Mouse (Mus musculus): ENCODE measurements at regions not wholly inside any gene's neighbourhood (a gene's known extent, or its start where the extent isn't known, plus 50 kb on each side); places are given as distances from the start of the nearest gene placed in this dataset.

- TF ChIP-seq POLR2A (IDR thresholded peaks at IDR 0.05; ENCODE audit: insufficient read depth, low read depth, low read length) (no peak), CTCF (IDR thresholded peaks at IDR 0.05) (no peak), EP300 (IDR thresholded peaks at IDR 0.05; ENCODE audit: insufficient read depth, low read depth, low read length) (no peak)
Measured at GRCm38 (mm10) chr12:55926974-55927321, 90.8 kb downstream of the Brms1l start.
